Mouse (Mus musculus) G1E (cell line): ENCODE data around the gene Cbfa2t3.

Source experiments
- CTCF ChIP-seq: IDR thresholded peaks from 2 replicates; pipeline ENCODE4 v1.5.1; 2012; ENCODE audit warnings: low read depth, low read length, inconsistent platforms, mixed read lengths
- GATA1 ChIP-seq: IDR thresholded peaks from 2 replicates; pipeline ENCODE4 v1.6.1; 2012; ENCODE audit warnings: borderline replicate concordance, low read length, inconsistent platforms, mixed read lengths
- GATA2 ChIP-seq: IDR thresholded peaks from 2 replicates; pipeline ENCODE4 v1.6.1; 2012; ENCODE audit warnings: low read depth, low read length, inconsistent platforms, borderline replicate concordance
- TAL1 ChIP-seq: conservative IDR thresholded peaks from 2 replicates; pipeline ENCODE4 v1.6.1; 2012; ENCODE audit warnings: low read depth, low read length, inconsistent platforms, mixed read lengths

DNA sequence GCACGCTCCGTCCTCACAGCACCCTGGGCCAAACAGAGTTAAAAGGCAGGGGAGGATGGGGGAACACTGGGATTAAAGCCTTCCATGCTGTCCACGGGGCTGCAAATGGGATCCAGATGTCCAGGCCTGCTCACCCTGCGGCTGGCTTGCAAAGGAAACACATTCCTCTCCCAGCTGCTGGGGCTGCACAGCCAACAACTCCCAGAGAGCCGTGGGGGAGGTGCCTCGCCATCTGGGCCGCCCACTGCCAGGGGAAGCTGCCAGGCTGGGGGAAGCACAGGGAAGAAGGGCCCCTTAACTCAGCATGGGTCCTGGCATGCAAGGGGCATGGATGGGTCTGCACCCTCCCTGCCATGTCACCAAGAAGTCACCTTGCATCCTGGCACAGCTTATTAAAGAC is 37.8 kb downstream of the Cbfa2t3 start:
- TF ChIP-seq CTCF = no peak
- no peak for TF ChIP-seq GATA1
- TF ChIP-seq TAL1 = no peak
- TF ChIP-seq GATA2 = no peak
